Mouse (Mus musculus) heart, postnatal 0 days (tissue): ENCODE results near the gene Ubox5.

Source experiments
- CTCF ChIP-seq: IDR thresholded peaks from 2 replicates; pipeline ENCODE4 v1.5.1; 2016; ENCODE audit warnings: antibody characterized with exemption, control low read depth, low read depth
- EP300 ChIP-seq: IDR thresholded peaks from 2 replicates; pipeline ENCODE4 v1.6.1; 2016; ENCODE audit warnings: antibody characterized with exemption, low read depth

DNA sequence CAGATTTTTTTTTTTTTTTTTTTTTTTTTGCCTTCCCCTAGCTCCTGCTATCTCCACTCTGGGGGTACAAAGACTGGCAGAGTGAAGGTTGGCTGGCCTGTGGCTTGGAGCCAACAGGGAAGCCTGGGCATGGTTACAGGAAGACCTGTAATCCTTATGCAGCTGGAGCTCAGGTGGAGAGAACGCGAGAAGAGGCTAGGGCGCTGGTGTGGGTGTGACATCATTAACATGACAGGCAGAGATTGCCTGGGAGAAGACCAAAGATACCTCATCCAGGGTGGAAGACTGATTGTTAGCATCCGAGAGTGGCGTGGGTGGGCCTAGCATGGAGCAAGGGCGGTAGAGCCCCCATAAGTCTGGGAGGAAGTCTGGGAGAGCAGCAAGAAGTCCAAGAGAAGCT is 9.4 kb upstream of the Ubox5 start:
- TF ChIP-seq CTCF (no peak), EP300 (no peak)
